ENCODE assay signal across 8 mouse cellular contexts in genomic region chr6:124806446-124807140, GRCm38 (mm10). TPM values are rescaled to one million over a fixed set of nuclear protein-coding genes. Genes with fewer than 3 reads are reported as not detected.
DNase-seq lines count a peak whose midpoint lies in the region; ATAC-seq and TF ChIP-seq lines count a peak whose summit lies in the region.

No protein-coding gene starts in this region.

- peaks cover 29% of the 10 kb centered on the region for H3K4me1 ChIP-seq in heart, embryonic 11.5 days (ENCODE audit: control insufficient read depth, insufficient read depth, low read length)
- peaks cover 27% of the 10 kb centered on the region for H3K4me1 ChIP-seq in bone marrow macrophage, adult 2 months (ENCODE audit: control insufficient read depth, insufficient read depth, low read length)
- H3K4me1 ChIP-seq in hindbrain, embryonic 12.5 days: peaks cover 35% of the 10 kb centered on the region
- peaks cover 36% of the 10 kb centered on the region for H3K4me1 ChIP-seq in midbrain, embryonic 12.5 days

- intact Hi-C loops in heart, postnatal 10 days (cut with DNase I): loop anchor here (5.0 kb wide), 1 partner anchor 49 kb away; the partner anchor contains the start of genes Atn1 and Gm45234

- no peak for ATAC-seq in heart, embryonic 11.5 days (replicated peaks; ENCODE audit: insufficient number of reproducible peaks, low FRiP score, low TSS enrichment)
- no peak for ATAC-seq in hindbrain, embryonic 12.5 days (ENCODE audit: low FRiP score)
- ATAC-seq in midbrain, embryonic 12.5 days (ENCODE audit: low FRiP score, low read depth): no peak
- ATAC-seq in inflammation-experienced regulatory T-cells, adult 6 months: no peak

- no peaks in the 10 kb centered on the region for H3K27me3 ChIP-seq in heart, embryonic 11.5 days (ENCODE audit: control insufficient read depth, insufficient read depth, low read length)
- no peaks in the 10 kb centered on the region for H3K27me3 ChIP-seq in hindbrain, embryonic 12.5 days
- 0 out of 2 replicates have a peak, but pooled peaks cover 3% of the 10 kb centered on the region for H3K27me3 ChIP-seq in midbrain, embryonic 12.5 days

- no peak for TF ChIP-seq POLR2A in bone marrow macrophage, adult 2 months (IDR thresholded peaks at IDR 0.05; ENCODE audit: borderline replicate concordance, low read depth, low read length)

- peak overlapping the region; percentile 85 for H3K4me2 ChIP-seq in heart, embryonic 11.5 days
- peak overlapping the region; percentile 73 for H3K4me2 ChIP-seq in hindbrain, embryonic 12.5 days (replicated peaks)
- peak overlapping the region; percentile 71 for H3K4me2 ChIP-seq in midbrain, embryonic 12.5 days (replicated peaks)

- no peak for TF ChIP-seq CTCF in bone marrow macrophage, adult 2 months (IDR thresholded peaks at IDR 0.05; ENCODE audit: low read depth, low read length)

- H3K27ac ChIP-seq in heart, embryonic 11.5 days (ENCODE audit: low read depth, low read length): peak overlapping the region; percentile 94
- peak overlapping the region; percentile 98 for H3K27ac ChIP-seq in bone marrow macrophage, adult 2 months (ENCODE audit: insufficient read depth, low read depth, low read length)
- peak overlapping the region; percentile 79 for H3K27ac ChIP-seq in hindbrain, embryonic 12.5 days
- H3K27ac ChIP-seq in midbrain, embryonic 12.5 days (replicated peaks): peak overlapping the region; percentile 75

- no peak for DNase-seq in heart, postnatal 10 days
- DNase-seq in gastrocnemius, postnatal 4 days (ENCODE audit: low spot score in 2 of 2): no peak
- no peak for DNase-seq in kidney, adult 11 months

- H3K9ac ChIP-seq in heart, embryonic 11.5 days (ENCODE audit: low read depth, low read length): peak overlapping the region; percentile 59; the same call in 1 of the 2 replicates
- no peak overlapping the region for H3K9ac ChIP-seq in hindbrain, embryonic 12.5 days
- H3K9ac ChIP-seq in midbrain, embryonic 12.5 days (replicated peaks): no peak overlapping the region

- 74% methylated on average over 7 of the region's 7 CpGs for WGBS in heart, embryonic 11.5 days (ENCODE audit: insufficient replicate concordance)
- WGBS in hindbrain, embryonic 12.5 days: 78% methylated on average over 7 of the region's 7 CpGs
- 77% methylated on average over 7 of the region's 7 CpGs for WGBS in midbrain, embryonic 12.5 days

- H3K9me3 ChIP-seq in heart, embryonic 11.5 days (replicated peaks; ENCODE audit: control insufficient read depth, low read length): no peaks in the 10 kb centered on the region
- H3K9me3 ChIP-seq in hindbrain, embryonic 12.5 days (replicated peaks): no peaks in the 10 kb centered on the region
- no peaks in the 10 kb centered on the region for H3K9me3 ChIP-seq in midbrain, embryonic 12.5 days

- H3K36me3 ChIP-seq in heart, embryonic 11.5 days (ENCODE audit: control insufficient read depth, insufficient read depth, low read length): peaks cover 6% of the 10 kb centered on the region
- peaks cover 8% of the 10 kb centered on the region for H3K36me3 ChIP-seq in hindbrain, embryonic 12.5 days
- H3K36me3 ChIP-seq in midbrain, embryonic 12.5 days: peaks cover 13% of the 10 kb centered on the region

- peak overlapping the region; percentile 56 for H3K4me3 ChIP-seq in heart, embryonic 11.5 days (ENCODE audit: low read depth, low read length)
- H3K4me3 ChIP-seq in bone marrow macrophage, adult 2 months (ENCODE audit: insufficient read depth, low read length): peak overlapping the region; percentile 31
- 0 out of 2 replicates have a peak overlapping the region, but pooled peaks have one; percentile 37 for H3K4me3 ChIP-seq in hindbrain, embryonic 12.5 days
- H3K4me3 ChIP-seq in midbrain, embryonic 12.5 days: no peak overlapping the region

RNA-seq across cellular contexts. Expression of gene Spsb2, which starts 1.9 kb away (rescaled TPM):
- polyA plus RNA-seq in heart, embryonic 11.5 days (2014; fragmentation: Nextera tagmentation; extraction: Ambion mirVana): 4.5 and 6.6 TPM in 2 replicates
- 1 to 10 TPM; 3.1 TPM for total RNA-seq in heart, postnatal 10 days (2021)
- polyA plus RNA-seq in bone marrow macrophage, adult 2 months (2012; ENCODE audit: insufficient read depth, insufficient read length, missing spikeins): 31.4 and 43.6 TPM in 2 replicates
- polyA plus RNA-seq in hindbrain, embryonic 12.5 days (2016; fragmentation: Nextera tagmentation; extraction: Ambion mirVana): 8.7 and 9.2 TPM in 2 replicates
- polyA plus RNA-seq in midbrain, embryonic 12.5 days (2016; fragmentation: Nextera tagmentation; extraction: Ambion mirVana): 8.1 and 8.6 TPM in 2 replicates
- 10 to 100 TPM; 10.5 to 11.7 TPM for total RNA-seq in gastrocnemius, postnatal 4 days (2021)
- polyA plus RNA-seq in inflammation-experienced regulatory T-cells, adult 6 months (2017; shearing (Covaris generic)): 1 to 10 TPM; 1.5 to 3.2 (median 2.1) TPM

RNA-seq across cellular contexts. Expression of gene Tpi1, which starts 7.5 kb away (rescaled TPM):
- polyA plus RNA-seq in heart, embryonic 11.5 days (2014; fragmentation: Nextera tagmentation; extraction: Ambion mirVana): 1,419 and 1,543 TPM in 2 replicates
- total RNA-seq in heart, postnatal 10 days (2021): 100 to 1,000 TPM; 870 to 877 TPM
- polyA plus RNA-seq in bone marrow macrophage, adult 2 months (2012; ENCODE audit: insufficient read depth, insufficient read length, missing spikeins): 224 and 232 TPM in 2 replicates
- 481 and 483 TPM in 2 replicates for polyA plus RNA-seq in hindbrain, embryonic 12.5 days (2016; fragmentation: Nextera tagmentation; extraction: Ambion mirVana)
- polyA plus RNA-seq in midbrain, embryonic 12.5 days (2016; fragmentation: Nextera tagmentation; extraction: Ambion mirVana): 423 and 428 TPM in 2 replicates
- 1,000 to 10,000 TPM; 2,059 to 2,144 TPM for total RNA-seq in gastrocnemius, postnatal 4 days (2021)
- 10 to 100 TPM; 77.6 to 91.2 (median 82.5) TPM for polyA plus RNA-seq in inflammation-experienced regulatory T-cells, adult 6 months (2017; shearing (Covaris generic))

RNA-seq across cellular contexts. Expression of gene Usp5, which starts 22.7 kb away (rescaled TPM):
- 87.3 and 98.3 TPM in 2 replicates for polyA plus RNA-seq in heart, embryonic 11.5 days (2014; fragmentation: Nextera tagmentation; extraction: Ambion mirVana)
- 10 to 100 TPM; 87.5 to 87.9 TPM for total RNA-seq in heart, postnatal 10 days (2021)
- polyA plus RNA-seq in bone marrow macrophage, adult 2 months (2012; ENCODE audit: insufficient read depth, insufficient read length, missing spikeins): 62.3 and 65.0 TPM in 2 replicates
- 200 and 202 TPM in 2 replicates for polyA plus RNA-seq in hindbrain, embryonic 12.5 days (2016; fragmentation: Nextera tagmentation; extraction: Ambion mirVana)
- 213 and 214 TPM in 2 replicates for polyA plus RNA-seq in midbrain, embryonic 12.5 days (2016; fragmentation: Nextera tagmentation; extraction: Ambion mirVana)
- total RNA-seq in gastrocnemius, postnatal 4 days (2021): 10 to 100 TPM; 81.7 to 85.9 TPM
- polyA plus RNA-seq in inflammation-experienced regulatory T-cells, adult 6 months (2017; shearing (Covaris generic)): 10 to 100 TPM; 69.1 to 81.5 (median 73.8) TPM

RNA-seq across cellular contexts. Expression of gene Cdca3, which starts 22.8 kb away (rescaled TPM):
- polyA plus RNA-seq in heart, embryonic 11.5 days (2014; fragmentation: Nextera tagmentation; extraction: Ambion mirVana): 137 and 153 TPM in 2 replicates
- total RNA-seq in heart, postnatal 10 days (2021): 10 to 100 TPM; 19.1 to 23.2 TPM
- polyA plus RNA-seq in bone marrow macrophage, adult 2 months (2012; ENCODE audit: insufficient read depth, insufficient read length, missing spikeins): 70.1 and 76.5 TPM in 2 replicates
- 111 and 120 TPM in 2 replicates for polyA plus RNA-seq in hindbrain, embryonic 12.5 days (2016; fragmentation: Nextera tagmentation; extraction: Ambion mirVana)
- polyA plus RNA-seq in midbrain, embryonic 12.5 days (2016; fragmentation: Nextera tagmentation; extraction: Ambion mirVana): 168 and 169 TPM in 2 replicates
- total RNA-seq in gastrocnemius, postnatal 4 days (2021): 10 to 100 TPM; 27.9 to 28.2 TPM
- polyA plus RNA-seq in inflammation-experienced regulatory T-cells, adult 6 months (2017; shearing (Covaris generic)): 100 to 1,000 TPM in 1 of 3 experiments, 10 to 100 TPM in 1, 1 to 10 TPM in 1; 7.6 to 142 (median 17.9) TPM

RNA-seq across cellular contexts. Expression of gene Lrrc23, which starts 27.1 kb away (rescaled TPM):
- not detected in 2 replicates for polyA plus RNA-seq in heart, embryonic 11.5 days (2014; fragmentation: Nextera tagmentation; extraction: Ambion mirVana)
- total RNA-seq in heart, postnatal 10 days (2021): not detected
- polyA plus RNA-seq in bone marrow macrophage, adult 2 months (2012; ENCODE audit: insufficient read depth, insufficient read length, missing spikeins): not detected in 2 replicates
- polyA plus RNA-seq in hindbrain, embryonic 12.5 days (2016; fragmentation: Nextera tagmentation; extraction: Ambion mirVana): 3.9 and 5.2 TPM in 2 replicates
- 2.3 and 4.6 TPM in 2 replicates for polyA plus RNA-seq in midbrain, embryonic 12.5 days (2016; fragmentation: Nextera tagmentation; extraction: Ambion mirVana)
- not detected for total RNA-seq in gastrocnemius, postnatal 4 days (2021)
- 1 to 10 TPM; 1.5 to 4.2 (median 3.4) TPM for polyA plus RNA-seq in inflammation-experienced regulatory T-cells, adult 6 months (2017; shearing (Covaris generic))
